Mouse (Mus musculus): ENCODE data around the gene Zbtb38.

DNA sequence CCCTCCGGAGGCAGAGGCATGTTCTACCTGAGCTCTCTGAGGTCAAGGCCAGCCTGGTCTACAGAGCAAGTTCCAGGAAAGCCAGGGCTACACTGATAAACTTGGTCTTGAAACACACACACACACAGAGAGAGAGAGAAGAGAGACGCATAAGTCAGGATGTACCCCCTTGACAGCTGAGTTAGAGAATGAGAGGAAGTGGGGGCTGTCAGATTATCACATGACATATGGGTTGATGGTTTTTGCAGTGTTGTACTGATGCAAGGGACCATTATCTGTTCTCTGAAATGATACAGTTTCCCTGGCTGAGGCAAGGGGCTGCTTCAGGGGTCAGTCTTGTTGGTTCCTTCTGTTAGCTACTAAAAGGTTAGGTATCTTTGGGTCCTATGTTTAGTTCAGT lies 7.7 kb downstream of the Zbtb38 start:
- TF ChIP-seq EP300 (optimal IDR thresholded peaks at IDR 0.05) (no peak), CTCF (IDR thresholded peaks at IDR 0.05; ENCODE audit: low read depth) (no peak)

All from stomach, postnatal 0 days (tissue).